Mouse (Mus musculus) erythroblast, embryonic 14.5 days (primary cell): ENCODE measurements around the gene Eif4h.

Experiments
- GATA1 ChIP-seq: IDR thresholded peaks from 2 replicates; pipeline ENCODE4 v1.6.1; 2012; ENCODE audit warnings: low read length, inconsistent platforms, mixed read lengths
- TAL1 ChIP-seq: IDR thresholded peaks from 3 replicates; pipeline ENCODE4 v1.6.1; 2012; ENCODE audit warnings: low read length, inconsistent platforms, mixed read lengths

- no peak for TF ChIP-seq TAL1
- TF ChIP-seq GATA1: no peak
Observed at GRCm38 (mm10) chr5:134650926-134651325, 11.6 kb upstream of the Eif4h start.
